ENCODE assay signal across 10 mouse cellular contexts in the genomic region with DNA sequence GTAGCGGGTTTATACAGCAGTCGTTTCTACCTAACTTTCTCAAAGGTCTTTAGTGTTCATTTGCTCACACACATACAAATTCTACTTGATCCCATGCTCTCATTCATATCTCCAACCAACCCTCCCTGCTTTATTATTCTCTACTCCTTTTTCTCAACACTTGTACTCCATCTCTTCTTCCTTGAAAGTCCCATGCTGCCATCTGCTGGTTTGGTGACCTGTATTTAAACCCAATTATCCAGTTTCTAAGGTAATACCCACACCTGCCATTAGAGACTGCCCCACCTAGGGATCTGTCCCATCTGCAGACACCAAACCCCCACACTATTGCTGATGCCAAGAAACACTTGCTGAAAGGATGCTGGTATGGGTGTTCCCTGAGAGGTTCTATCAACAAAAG.
A peak's percentile ranks its signal among the peaks of the same experiment; 100 is the strongest.
DNase-seq lines count a peak whose midpoint lies in the region; ATAC-seq lines count a peak whose summit lies in the region.
"Had no signal": no experiment of that assay in that cellular context is flagged by ENCODE, and none has a peak within 500 bp of the region (broad histone marks: within the 10 kb centered on the region; RNA-seq: fewer than 3 reads in every experiment).

No protein-coding gene starts in this region.

- no peak overlapping the region for H3K27ac ChIP-seq in kidney, embryonic 14.5 days (ENCODE audit: low read depth, low read length)
- H3K27ac ChIP-seq: forebrain, embryonic 12.5 days had no signal

- peak; percentile 3 for DNase-seq in kidney, adult 18-20 months
- peak; percentile 51 for DNase-seq in testis, postnatal 10 days (ENCODE audit: low spot score)
- no peak for DNase-seq in testis, postnatal 14 days (ENCODE audit: low spot score)
- DNase-seq in left cerebral cortex, postnatal 4 days, result peak; percentile 29
- no peak for DNase-seq in heart, adult 11 months
- no peak for DNase-seq in thymus, postnatal 14 days
- DNase-seq: adrenal gland, postnatal 14 days; gastrocnemius, postnatal 25 days had no signal

- no peaks in the 10 kb centered on the region for H3K36me3 ChIP-seq in kidney, embryonic 14.5 days (ENCODE audit: control insufficient read depth, insufficient read depth, low read length)
- H3K36me3 ChIP-seq: forebrain, embryonic 12.5 days had no signal

- H3K9ac ChIP-seq in kidney, embryonic 14.5 days (ENCODE audit: low read depth, low read length), result no peak overlapping the region
- H3K9ac ChIP-seq: forebrain, embryonic 12.5 days had no signal

- ATAC-seq in kidney, embryonic 14.5 days (ENCODE audit: low FRiP score, low TSS enrichment), result no peak

- 88% methylated on average over 2 of the region's 2 CpGs for WGBS in kidney, embryonic 14.5 days

- H3K4me3 ChIP-seq in kidney, embryonic 14.5 days (ENCODE audit: low read length), result no peak overlapping the region
- H3K4me3 ChIP-seq: forebrain, embryonic 12.5 days had no signal

- intact Hi-C loops in left cerebral cortex, postnatal 4 days (cut with DNase I), result no loop called here

- no peaks in the 10 kb centered on the region for H3K4me1 ChIP-seq in kidney, embryonic 14.5 days (ENCODE audit: control insufficient read depth, insufficient read depth, low read length)
- H3K4me1 ChIP-seq: forebrain, embryonic 12.5 days had no signal

- no peak overlapping the region for H3K4me2 ChIP-seq in kidney, embryonic 14.5 days (replicated peaks; ENCODE audit: low read depth, low read length)
- H3K4me2 ChIP-seq: forebrain, embryonic 12.5 days had no signal

- no peaks in the 10 kb centered on the region for H3K9me3 ChIP-seq in kidney, embryonic 14.5 days (ENCODE audit: control insufficient read depth, low read length)
- H3K9me3 ChIP-seq: forebrain, embryonic 12.5 days had no signal

- H3K27me3 ChIP-seq in kidney, embryonic 14.5 days (ENCODE audit: control insufficient read depth, insufficient read depth, low read length), result no peaks in the 10 kb centered on the region
- H3K27me3 ChIP-seq: forebrain, embryonic 12.5 days had no signal

Comparison
In these comparisons a context has a peak if more than half of its experiments do, and no peak if none do; other contexts are left out.
1. DNase-seq: peak in kidney, adult 18-20 months (single experiment), testis, postnatal 10 days (single experiment) and left cerebral cortex, postnatal 4 days (single experiment); none in testis, postnatal 14 days (single experiment), heart, adult 11 months (single experiment) and thymus, postnatal 14 days (single experiment).